8 mouse cellular contexts compared by ENCODE assay signal in the genomic region with DNA sequence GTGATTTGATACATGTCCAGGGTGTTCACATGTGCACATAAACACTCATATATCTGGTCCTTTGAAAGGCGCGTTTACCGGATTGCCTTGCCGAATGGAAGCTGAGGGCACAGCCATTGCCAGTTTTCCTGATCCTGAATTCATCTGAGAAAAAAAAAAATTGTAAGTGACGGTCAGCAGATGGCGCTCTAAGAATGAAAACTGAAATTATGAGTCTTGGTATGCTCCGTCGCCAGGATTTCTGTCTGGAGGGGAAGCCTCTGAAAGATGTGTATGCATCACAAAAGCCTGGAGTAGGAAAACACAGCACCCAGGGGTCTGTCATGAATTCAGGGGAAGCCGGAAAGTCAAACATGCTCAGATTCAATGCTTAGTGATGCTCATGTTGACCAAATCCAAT.
A peak's percentile ranks its signal among the peaks of the same experiment; 100 is the strongest.
DNase-seq lines count a peak whose midpoint lies in the region; ATAC-seq and TF ChIP-seq lines count a peak whose summit lies in the region.

No protein-coding gene starts in this region.

- H3K4me2 ChIP-seq in hindbrain, embryonic 13.5 days: no peak overlapping the region
- H3K4me2 ChIP-seq in neural tube, embryonic 14.5 days (ENCODE audit: low read depth, low read length): no peak overlapping the region

- H3K9me3 ChIP-seq in hindbrain, embryonic 10.5 days: no peaks in the 10 kb centered on the region
- H3K9me3 ChIP-seq in hindbrain, embryonic 13.5 days: no peaks in the 10 kb centered on the region
- peaks cover 2% of the 10 kb centered on the region; the same call in 1 of the 2 replicates for H3K9me3 ChIP-seq in E14TG2a.4 (ENCODE audit: low read length)
- no peaks in the 10 kb centered on the region for H3K9me3 ChIP-seq in neural tube, embryonic 14.5 days (ENCODE audit: control insufficient read depth, low read length)

- no peak overlapping the region for H3K9ac ChIP-seq in hindbrain, embryonic 13.5 days
- H3K9ac ChIP-seq in neural tube, embryonic 14.5 days (replicated peaks; ENCODE audit: low read depth, low read length): no peak overlapping the region

- 21% methylated on average over 9 of the region's 9 CpGs for WGBS in hindbrain, embryonic 10.5 days
- WGBS in hindbrain, embryonic 13.5 days: 11% methylated on average over 9 of the region's 9 CpGs
- WGBS in neural tube, embryonic 14.5 days: 18% methylated on average over 9 of the region's 9 CpGs

- no peak overlapping the region for H3K4me3 ChIP-seq in hindbrain, embryonic 10.5 days
- H3K4me3 ChIP-seq in hindbrain, embryonic 13.5 days: no peak overlapping the region
- H3K4me3 ChIP-seq in E14TG2a.4 (replicated peaks; ENCODE audit: low read length): no peak overlapping the region
- H3K4me3 ChIP-seq in neural tube, embryonic 14.5 days (ENCODE audit: low read depth, low read length): no peak overlapping the region

- peaks cover 3% of the 10 kb centered on the region; the same call in 1 of the 2 replicates for H3K27me3 ChIP-seq in hindbrain, embryonic 10.5 days (ENCODE audit: insufficient read depth, poor library complexity, severe bottlenecking)
- peaks cover 11% of the 10 kb centered on the region; the same call in 1 of the 2 replicates for H3K27me3 ChIP-seq in hindbrain, embryonic 13.5 days
- H3K27me3 ChIP-seq in E14TG2a.4 (ENCODE audit: insufficient read depth, low read length): peaks cover 6% of the 10 kb centered on the region; the same call in 1 of the 2 replicates
- no peaks in the 10 kb centered on the region for H3K27me3 ChIP-seq in neural tube, embryonic 14.5 days (ENCODE audit: control insufficient read depth, insufficient read depth, low read length)

- peak; percentile 50 for TF ChIP-seq CTCF in E14TG2a.4 (conservative IDR thresholded peaks at IDR 0.05; ENCODE audit: low read length)

- no peaks in the 10 kb centered on the region for H3K36me3 ChIP-seq in hindbrain, embryonic 10.5 days
- H3K36me3 ChIP-seq in hindbrain, embryonic 13.5 days: no peaks in the 10 kb centered on the region
- H3K36me3 ChIP-seq in E14TG2a.4 (ENCODE audit: insufficient read depth, low read length): no peaks in the 10 kb centered on the region
- H3K36me3 ChIP-seq in neural tube, embryonic 14.5 days (ENCODE audit: control insufficient read depth, insufficient read depth, low read length): no peaks in the 10 kb centered on the region

- H3K4me1 ChIP-seq in hindbrain, embryonic 10.5 days (replicated peaks): 0 out of 2 replicates have a peak, but pooled peaks cover 4% of the 10 kb centered on the region
- H3K4me1 ChIP-seq in hindbrain, embryonic 13.5 days (replicated peaks): no peaks in the 10 kb centered on the region
- H3K4me1 ChIP-seq in E14TG2a.4 (replicated peaks; ENCODE audit: low read depth, low read length): peaks cover 72% of the 10 kb centered on the region
- H3K4me1 ChIP-seq in neural tube, embryonic 14.5 days (ENCODE audit: control insufficient read depth, insufficient read depth, low read length): no peaks in the 10 kb centered on the region

- intact Hi-C loops in left cerebral cortex, postnatal 36 days (cut with DNase I): loop anchor here (2.0 to 5.0 kb wide), 2 partner anchors 277 to 313 kb away; partner anchors contain the start of gene Diras2

- DNase-seq in hindbrain, embryonic 10.5 days (ENCODE audit: low spot score): peak; percentile 56
- DNase-seq in forelimb bud, embryonic 11.5 days (ENCODE audit: low read depth, low spot score): peak; percentile 75
- DNase-seq in left cerebral cortex, postnatal 36 days (ENCODE audit: low spot score in 2 of 2): peak; percentile 31 to 46
- no peak for DNase-seq in spleen, postnatal 36 days (ENCODE audit: low spot score in 2 of 2)

- no peak for ATAC-seq in hindbrain, embryonic 13.5 days (ENCODE audit: low FRiP score)
- ATAC-seq in cerebellum, adult (ENCODE audit: insufficient number of reproducible peaks, low FRiP score, low TSS enrichment): 0 out of 2 replicates have a peak, but pooled peaks have one; percentile 36
- ATAC-seq in neural tube, embryonic 14.5 days (ENCODE audit: low read depth): 0 out of 2 replicates have a peak, but pooled peaks have one; percentile 16

- H3K27ac ChIP-seq in hindbrain, embryonic 10.5 days: no peak overlapping the region
- no peak overlapping the region for H3K27ac ChIP-seq in hindbrain, embryonic 13.5 days
- no peak overlapping the region for H3K27ac ChIP-seq in neural tube, embryonic 14.5 days (ENCODE audit: low read depth, low read length)

Comparison
In these comparisons a context has a peak if more than half of its experiments do, and no peak if none do; other contexts are left out.
1. DNase-seq: peak in hindbrain, embryonic 10.5 days (single experiment), forelimb bud, embryonic 11.5 days (single experiment) and left cerebral cortex, postnatal 36 days (2 of 2); none in spleen, postnatal 36 days (0 of 2).